Mouse (Mus musculus) neutrophil, adult 5-6 weeks (primary cell): ENCODE data around the gene Mcoln2. TPM values are rescaled to one million over a fixed set of nuclear protein-coding genes. Genes with fewer than 3 reads are reported as not detected.

Experiments
- ATAC-seq: fragments of 151-379, 151-347 bp; 2 replicates; pipeline ENCODE4 v1.8.0; 2017; ENCODE audit warnings: mild to moderate bottlenecking, moderate TSS enrichment; ENCODE audit not compliant: insufficient number of reproducible peaks, poor library complexity, low FRiP score, severe bottlenecking; ENCODE audit errors: extremely low read depth
- total RNA-seq: library from RNA; stranded (forward); fragments of 200-1000 nt; gene quantifications from 2 replicates; pipeline ENCODE4 v1.2.3, GENCODE M21; 2017

Mcoln2 gene
- total RNA-seq, 1 experiment from 2014 or later = 53.3 TPM

DNA sequence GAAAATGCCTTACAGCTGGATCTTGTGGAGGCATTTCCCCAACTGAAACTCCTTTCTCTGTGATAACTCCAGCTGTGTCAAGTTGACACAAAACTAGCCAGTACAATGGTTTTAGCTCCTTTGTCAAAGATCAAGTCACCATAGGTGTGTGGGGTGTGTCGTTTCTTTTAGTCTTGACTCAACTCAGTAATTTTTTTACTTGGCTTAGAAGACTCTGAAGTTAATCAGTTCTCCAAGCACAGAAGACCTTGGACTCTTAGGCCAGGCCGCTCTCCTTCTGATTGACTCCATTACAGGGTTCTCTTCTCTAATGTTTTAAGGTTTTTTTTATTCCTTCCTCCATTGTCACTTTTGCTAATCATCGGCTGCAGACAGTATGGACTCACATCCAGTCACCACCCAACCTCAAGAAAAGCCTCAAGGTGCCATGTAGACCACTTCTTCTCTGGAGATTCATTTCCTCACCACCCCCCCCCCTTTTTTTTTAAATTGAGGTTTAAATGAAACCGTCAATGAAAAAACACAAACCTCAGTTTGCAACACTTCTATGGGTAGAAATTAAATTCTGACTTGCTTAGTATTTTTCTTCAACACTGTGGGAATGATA, 61.6 kb downstream of the Mcoln2 start:
- ATAC-seq = no peak

DNA sequence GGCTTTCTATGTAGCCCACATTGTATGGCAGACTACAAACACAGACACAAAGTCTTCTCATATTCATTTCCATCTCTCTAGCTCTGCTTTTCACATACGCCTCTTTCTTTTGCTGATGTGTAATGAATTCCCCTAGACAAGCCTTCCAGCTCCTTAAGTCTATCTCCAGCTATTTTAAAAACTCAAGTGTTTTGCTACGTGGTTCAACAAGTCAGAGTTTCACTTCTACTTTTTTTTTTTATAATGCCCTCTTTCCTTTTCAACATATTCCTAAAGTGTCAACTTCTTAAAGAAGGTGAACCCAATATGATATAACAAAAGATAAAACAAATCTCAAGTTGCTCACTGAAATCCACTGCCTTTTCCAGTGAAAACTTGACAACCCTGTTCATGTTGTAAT, 62.3 kb downstream of the Mcoln2 start:
- ATAC-seq = no peak

DNA sequence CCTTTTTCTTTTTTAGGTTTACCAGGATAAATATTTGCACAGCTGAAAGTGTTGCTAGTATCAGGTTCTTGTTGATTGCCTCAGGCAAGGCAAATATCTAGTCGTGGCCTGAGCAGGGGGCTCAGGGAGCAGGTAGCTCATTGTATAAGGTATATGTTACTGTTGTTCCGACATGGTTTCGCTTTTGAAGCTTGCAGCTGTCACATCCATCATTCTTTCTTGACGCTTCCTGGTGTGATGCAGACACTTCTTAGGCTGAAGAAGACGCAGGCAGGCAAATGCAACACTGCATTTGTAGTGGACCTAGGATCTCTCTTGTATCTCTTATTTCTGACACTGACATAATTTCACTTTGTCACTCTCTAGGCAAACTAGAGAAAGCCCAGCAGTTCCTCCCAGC, 63.7 kb downstream of the Mcoln2 start:
- no peak for ATAC-seq

DNA sequence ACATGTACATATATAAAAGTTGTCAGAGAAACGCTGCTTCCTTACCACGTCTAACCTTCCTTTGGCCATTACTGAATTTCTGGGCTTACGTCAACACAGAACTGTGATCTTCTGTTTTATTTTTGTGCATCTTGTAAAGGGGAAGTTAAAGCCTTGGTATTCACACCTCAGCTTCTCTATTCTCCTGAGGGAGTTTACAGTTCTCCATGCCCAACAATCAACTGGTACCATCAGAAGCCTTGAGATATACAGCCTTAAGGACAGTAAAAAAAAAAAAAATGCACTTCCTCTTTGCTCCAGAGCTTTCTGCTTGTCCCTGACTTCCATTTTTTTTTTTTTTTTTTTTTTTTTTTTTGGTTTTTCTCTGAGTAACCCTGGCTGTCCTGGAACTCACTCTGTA, 66.9 kb downstream of the Mcoln2 start:
- peak; percentile 47; the same call in 1 of the 2 replicates for ATAC-seq

DNA sequence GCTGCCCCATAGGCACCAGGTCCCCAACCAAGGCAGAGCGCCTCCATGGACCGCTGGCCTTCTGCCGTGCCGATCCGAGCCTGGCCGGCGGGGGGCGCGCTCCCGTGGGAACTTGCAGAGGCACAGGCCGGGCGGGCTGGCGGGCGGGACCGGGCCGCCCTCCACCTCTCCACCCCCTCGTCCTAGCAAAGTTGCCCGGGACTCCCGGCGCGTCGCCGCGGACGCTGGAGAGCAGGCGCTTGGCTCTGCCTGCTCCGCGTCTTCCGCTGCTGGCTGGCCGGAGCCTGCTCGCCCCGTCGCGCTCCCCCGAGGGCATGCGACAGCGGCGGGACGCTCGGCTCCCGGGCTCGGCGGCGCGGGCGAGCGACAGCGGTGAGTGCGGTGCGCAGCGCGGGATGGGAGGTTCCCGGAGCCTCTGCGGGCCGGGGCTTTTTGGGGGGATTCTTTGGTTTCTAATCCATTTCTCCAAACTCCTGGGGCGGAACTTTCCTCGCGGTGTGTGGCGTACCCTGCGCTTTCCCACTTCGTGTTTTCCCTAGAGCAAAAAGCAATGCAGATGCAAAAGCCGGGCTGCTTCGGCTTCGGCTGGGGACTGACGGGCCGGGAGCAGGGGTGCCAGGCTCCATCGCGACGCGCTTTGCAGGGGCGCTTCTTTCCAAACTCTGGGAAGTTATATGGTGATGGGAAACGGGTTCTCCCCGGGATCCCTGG, 71.3 kb downstream of the Mcoln2 start, which contains the start of gene Lpar3:
Lpar3 (plus strand) TSS at position 188 of the 711 bp plus-strand sequence.
- ATAC-seq = no peak

DNA sequence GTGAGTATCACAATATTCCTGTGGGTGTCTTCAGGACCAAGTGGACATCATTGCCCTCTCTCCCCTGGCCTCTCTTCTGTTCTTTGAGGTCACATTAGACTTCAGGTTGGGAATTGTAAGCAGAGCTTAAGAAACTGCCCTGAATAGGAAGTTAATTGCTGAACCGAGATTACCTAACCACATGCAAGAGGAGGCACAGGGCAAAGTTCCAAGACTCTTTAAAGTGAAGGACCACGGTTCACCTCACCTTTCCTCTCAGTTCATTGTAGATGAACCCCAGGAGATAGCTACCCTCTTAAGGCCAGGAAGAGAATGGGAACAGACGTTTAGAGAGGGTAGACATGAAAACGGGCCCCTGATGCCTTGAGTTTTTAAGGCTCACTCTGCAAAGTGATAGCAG, 74.6 kb downstream of the Mcoln2 start:
- ATAC-seq = no peak

DNA sequence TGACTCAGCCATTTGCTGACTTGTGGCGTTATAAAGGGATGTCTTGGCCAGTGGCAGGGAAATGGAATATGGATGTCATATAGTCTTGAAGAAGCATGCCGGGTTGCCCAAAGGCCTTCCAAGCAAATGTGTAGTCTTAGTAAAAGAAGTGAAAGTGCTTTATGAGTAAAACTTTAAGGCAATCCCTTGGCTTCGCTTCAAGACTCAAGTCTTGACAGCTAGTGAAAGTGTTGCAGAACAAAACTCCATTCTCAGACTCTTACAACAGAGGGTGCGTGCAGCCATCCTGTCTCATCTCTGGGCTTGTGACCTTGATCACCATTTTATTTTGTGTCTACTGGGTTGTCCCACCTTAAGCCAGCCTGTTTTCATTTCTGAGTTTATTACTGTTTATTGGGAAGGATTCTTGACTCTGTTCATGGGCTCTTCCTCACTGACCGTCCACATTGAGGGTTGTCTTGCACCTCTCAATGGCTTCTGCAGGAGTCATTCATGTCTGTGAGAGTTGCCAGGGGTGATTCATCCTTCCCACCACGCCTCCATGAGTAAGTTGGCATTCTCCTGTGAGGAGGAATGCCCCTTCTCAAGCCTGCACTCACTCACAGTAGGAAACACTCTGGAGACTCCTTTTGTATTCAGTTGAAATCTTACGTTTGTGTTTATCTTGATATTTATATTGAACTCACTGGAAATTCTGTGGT, 75.6 kb downstream of the Mcoln2 start:
- ATAC-seq = no peak

DNA sequence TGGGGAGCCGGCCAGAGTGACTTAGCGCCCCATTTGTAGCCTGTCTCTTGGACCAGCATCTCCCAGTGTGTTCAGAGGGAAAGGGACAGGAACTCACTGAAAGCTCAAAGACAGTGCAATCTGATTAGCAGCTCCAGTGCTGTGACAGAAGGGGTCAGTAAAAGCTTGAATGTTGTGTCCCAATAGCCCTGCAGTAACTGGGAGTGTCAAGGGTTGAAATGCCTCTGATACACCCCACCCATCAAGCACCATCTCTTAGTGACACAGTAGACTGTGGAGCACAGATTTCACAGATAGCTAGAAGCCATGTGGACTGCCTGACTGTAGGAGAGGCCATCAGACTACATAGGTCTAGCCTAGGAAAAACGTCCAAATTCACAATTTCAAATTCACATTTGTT, 77.8 kb downstream of the Mcoln2 start:
- ATAC-seq = no peak

DNA sequence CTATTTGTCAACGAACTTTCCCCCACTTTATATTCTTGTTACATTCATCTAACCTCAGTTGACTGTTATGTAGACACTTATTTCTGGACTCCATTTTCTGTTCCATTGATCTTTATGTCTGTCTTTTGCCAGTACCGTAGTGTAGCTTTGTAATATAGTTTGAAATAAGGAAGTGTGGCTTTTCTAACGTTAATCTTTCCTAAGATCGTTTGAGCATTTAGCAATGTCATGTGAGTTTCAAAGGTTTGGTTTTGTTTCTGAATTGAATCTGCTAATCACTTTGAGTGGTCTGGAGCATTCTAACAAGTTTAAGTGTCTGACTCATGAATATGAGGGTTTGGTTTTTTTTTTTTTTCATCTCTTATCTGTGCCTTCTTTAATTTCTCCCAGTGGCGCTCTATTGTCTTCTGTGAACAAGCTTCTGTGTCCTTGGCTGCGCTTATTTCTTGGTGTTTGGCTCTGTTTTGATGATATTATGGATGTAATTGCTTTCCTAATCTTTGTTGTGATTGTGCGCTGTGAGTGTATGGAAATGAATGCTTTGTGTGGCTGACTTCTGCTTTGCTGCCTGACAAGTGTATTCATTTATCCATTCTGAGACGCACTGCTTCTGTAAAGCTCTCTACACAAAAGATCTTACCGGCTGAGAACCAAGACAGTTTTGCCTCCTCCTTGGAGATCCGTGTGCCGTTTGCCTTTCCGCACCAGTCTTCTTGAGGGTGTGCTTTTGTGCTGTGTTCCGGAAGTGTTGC, 79.1 kb downstream of the Mcoln2 start:
- ATAC-seq = no peak

DNA sequence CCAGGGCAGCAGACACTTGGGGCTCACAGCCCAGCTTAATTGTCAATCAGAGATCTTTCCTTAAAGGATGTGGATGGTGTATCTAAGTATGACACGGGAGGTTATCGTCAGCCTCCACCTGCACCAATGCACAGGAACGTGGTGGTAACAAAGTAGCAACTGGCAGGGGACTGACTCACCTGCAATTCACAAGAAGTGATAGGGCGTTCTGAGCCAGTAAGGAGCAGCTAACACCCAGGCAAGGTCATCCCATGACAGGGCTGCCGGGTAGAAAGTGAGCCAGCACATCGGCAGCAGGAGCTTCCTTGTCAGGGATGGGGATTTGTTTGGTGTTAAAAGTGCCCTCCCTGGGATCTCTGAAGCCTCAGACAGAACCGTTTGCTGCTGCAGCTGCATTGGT, 83.1 kb downstream of the Mcoln2 start:
- ATAC-seq = no peak

DNA sequence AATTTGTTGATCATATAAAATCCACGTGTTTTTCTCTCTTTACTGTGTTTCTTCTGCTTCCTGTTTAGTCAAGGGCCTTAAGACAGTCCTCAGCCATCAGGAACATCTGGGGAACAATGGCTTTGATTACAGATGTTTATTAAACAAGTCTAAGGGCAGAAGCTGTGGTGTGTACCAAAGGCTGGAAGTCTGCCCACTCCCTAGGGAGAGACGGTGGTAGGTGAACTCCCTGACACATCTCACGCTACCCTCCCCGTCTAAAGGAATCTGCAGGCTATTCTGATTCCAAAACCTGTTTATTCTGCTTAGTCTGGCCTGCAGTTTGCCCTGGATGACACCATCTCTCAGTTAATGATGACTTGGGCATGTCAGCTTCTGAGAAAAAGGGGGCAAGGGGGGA, 84.1 kb downstream of the Mcoln2 start:
- no peak for ATAC-seq

DNA sequence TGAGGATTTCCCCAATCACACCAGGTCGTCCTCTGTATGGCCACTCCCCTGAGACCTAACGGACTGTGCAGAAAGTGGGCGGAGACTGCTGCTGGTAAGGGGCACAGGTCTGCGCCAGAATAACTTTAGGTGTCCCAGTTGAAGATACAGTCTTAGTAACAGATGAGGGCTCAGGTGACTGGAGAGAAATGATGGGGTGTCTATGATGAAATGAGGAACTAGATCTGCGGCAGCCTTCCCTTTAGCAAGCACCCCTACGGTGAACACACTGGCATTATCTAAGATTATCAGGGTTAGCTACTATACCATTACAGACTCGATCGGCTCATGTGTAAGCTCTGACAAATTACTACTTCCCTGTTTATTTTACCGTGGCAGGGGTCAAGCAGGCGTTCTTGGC, 84.9 kb downstream of the Mcoln2 start:
- no peak for ATAC-seq

DNA sequence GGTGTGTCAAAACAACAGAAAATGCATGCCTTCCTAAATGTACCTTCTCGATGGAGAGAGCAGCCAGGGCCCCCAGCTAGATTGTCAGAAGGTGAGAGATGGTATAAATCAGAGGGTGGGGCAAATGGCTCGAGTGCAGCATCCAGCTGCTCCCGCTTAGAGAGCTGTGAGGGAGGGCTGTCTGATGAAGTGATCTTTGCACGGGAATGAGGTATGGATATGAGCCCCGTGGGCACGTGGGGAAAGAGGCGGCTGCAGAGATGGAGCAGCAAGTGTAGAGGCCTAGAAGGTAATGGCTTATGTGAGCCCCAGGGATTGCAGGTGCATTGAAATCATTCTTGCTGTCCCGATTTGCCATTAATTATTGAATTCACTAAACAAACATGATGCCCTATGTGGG, 86.6 kb downstream of the Mcoln2 start:
- no peak for ATAC-seq

DNA sequence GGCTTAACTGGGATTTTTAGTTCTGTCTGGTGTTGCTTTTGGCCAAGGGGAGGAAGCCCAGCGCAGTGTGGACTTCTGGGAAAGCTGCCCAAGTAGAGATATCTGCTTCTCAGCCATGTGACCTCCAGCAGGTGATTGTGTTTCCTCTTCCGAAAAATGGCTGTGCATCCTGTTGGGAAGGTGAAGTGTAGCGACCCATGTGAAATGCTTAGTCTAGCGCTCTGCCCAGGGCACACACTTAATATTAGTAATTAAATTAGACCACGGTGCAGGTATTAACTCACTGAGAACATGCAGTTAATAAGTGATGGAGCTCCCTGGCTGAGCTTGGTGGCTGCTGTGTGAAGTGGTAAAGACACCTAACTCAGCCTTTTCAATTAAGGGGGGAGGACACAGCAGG, 88.0 kb downstream of the Mcoln2 start:
- no peak for ATAC-seq

DNA sequence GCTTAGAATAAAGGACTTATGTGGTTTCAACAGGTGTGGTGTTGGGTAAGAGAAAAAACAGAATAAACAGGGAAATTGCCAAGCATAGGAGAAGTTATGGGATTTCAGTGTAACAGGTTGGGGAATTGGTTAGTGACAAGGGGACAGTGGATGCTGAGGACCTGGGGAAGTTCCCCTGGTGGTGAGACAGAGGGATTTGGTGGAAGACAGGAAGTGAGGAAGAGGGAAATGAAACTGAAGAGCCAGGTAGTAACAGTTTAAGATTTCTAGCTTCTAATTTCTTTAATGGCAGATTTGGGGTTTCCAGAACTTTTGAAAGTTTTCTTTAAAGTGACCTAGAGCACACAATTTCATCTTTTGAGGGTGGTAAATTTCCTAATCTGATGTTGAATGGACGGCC, 95.0 kb downstream of the Mcoln2 start:
- ATAC-seq = no peak

Other genes with a start within 250 kb of the Mcoln2 start
- 126 and 152 TPM in 2 replicates for gene Bcl10, start 227.0 kb upstream of the Mcoln2 start, total RNA-seq
- gene 2410004B18Rik, start 211.8 kb upstream of the Mcoln2 start, total RNA-seq = 45.2 and 50.5 TPM in 2 replicates
- gene Syde2, start 162.0 kb upstream of the Mcoln2 start, total RNA-seq = 0.12 and 0.35 TPM in 2 replicates
- not detected in 2 replicates for gene Wdr63, start 41.7 kb upstream of the Mcoln2 start, total RNA-seq
- gene Mcoln3, start 32.4 kb upstream of the Mcoln2 start, total RNA-seq = 2.8 and 5.6 TPM in 2 replicates
- gene Lpar3, start 71.1 kb downstream of the Mcoln2 start, total RNA-seq = not detected in 2 replicates